Mouse (Mus musculus): Measurements from ENCODE around the gene Nde1.
"Not testable (repeated sequence)": the region's sequence is repeated elsewhere in the genome, so short reads cannot be mapped to it uniquely, and the experiment has no call there.

Nde1 gene

DNA sequence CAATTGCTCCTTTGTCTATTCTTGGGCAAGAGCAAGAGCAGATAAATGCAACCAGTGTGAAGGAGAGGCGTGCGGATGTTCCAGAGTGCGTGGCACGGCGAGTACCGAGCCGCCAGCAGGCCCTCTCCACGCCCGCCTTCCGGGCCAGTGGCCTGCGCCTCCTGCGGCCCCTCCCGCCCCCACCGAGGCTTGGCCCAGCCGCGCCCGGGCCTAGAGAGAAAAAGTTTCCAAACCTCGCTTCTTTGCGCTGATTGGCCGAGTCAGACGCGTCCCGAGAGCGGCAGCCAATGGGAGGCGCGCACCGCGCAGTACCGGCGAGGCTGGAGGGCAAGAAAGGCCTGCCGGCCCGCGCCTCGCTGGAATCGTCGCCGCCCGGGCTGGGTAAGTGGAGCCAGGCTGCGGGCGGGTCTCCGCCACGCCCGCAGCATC lies at the start of gene Nde1, which contains the start of gene Marf1:
Nde1 (plus strand) TSS at position 288 of the 429 bp plus-strand sequence.
Marf1 (minus strand) TSS at position 364 of the 429 bp plus-strand sequence.
- DNase-seq = peak; percentile 79 to 80

GRCm38 (mm10) chr16:14117299-14117698 lies 45.8 kb upstream of the Nde1 start:
- no peak for DNase-seq

- peak; percentile 74 to 83 for DNase-seq
These were observed 42.1 kb upstream of the Nde1 start for GRCm38 (mm10) chr16:14120941-14121340.

- DNase-seq = no peak
These were observed 41.5 kb upstream of the Nde1 start for GRCm38 (mm10) chr16:14121563-14121962.

- no peak for DNase-seq
These were observed 40.5 kb upstream of the Nde1 start for GRCm38 (mm10) chr16:14122586-14122985.

GRCm38 (mm10) chr16:14123901-14124300 lies 39.2 kb upstream of the Nde1 start:
- no peak for DNase-seq

- no peak for DNase-seq
These were observed 38.4 kb upstream of the Nde1 start for GRCm38 (mm10) chr16:14124709-14125108.

GRCm38 (mm10) chr16:14125253-14125652 lies 37.8 kb upstream of the Nde1 start:
- no peak for DNase-seq

GRCm38 (mm10) chr16:14128977-14129376 lies 34.1 kb upstream of the Nde1 start:
- no peak for DNase-seq

DNA sequence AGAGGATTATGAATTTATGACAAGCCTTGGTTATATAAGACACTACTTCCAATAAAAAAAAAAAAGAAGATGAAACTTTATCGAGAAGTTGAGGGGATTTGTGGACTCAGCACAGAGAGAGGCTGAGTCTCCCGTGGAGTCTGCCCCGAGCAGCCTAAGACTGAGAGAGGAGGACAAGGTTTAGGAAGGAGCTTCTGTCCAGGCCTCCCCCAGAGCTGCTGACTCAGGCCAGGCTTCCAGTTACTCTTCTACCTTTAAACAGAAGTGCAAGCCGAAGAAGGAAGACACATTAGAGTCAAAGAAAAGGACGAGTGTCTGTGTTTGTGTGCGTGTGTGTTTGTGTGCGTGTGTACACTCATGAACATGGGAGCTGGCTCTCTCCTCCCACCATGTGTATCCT lies 32.3 kb upstream of the Nde1 start:
- no peak for DNase-seq

GRCm38 (mm10) chr16:14131376-14131775 lies 31.7 kb upstream of the Nde1 start:
- no peak for DNase-seq

DNA sequence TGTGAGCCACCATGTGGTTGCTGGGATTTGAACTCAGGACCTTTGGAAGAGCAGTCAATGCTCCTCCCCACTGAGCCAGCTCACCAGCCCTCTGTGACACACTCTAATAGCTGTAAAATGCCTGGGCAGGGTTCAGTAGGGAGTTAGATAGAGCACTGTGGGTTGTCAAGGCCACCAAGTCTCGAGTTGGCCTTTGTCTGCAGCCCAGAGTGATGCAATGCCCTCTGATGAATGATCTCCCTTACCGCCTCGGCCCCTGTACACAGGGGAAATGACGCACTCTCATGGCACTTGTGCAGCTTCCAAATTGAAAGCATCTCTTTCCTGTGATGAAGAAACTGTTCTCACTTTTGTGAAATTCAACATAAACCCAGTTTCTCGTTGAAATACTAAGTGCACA lies 31.2 kb upstream of the Nde1 start:
- DNase-seq = no peak

DNA sequence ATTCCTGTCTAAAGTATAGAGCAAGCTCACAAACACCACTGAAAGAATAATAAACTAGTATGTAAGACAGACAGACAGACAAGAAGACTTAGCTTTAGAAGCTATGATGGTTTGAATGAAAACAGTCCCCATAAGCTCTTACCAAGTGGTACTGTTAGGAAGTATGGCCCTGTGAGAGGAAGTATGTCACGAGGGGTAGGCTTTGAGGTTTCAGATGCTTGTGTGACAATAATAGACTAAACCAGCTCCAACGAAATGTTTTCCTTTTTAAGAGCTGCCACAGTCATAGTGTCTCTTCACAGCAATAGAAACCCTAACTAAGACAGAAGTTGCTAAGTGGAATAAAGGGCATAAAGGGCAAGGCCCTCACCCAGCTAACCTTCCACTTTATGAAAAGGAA lies 28.1 kb upstream of the Nde1 start:
- no peak for DNase-seq

DNA sequence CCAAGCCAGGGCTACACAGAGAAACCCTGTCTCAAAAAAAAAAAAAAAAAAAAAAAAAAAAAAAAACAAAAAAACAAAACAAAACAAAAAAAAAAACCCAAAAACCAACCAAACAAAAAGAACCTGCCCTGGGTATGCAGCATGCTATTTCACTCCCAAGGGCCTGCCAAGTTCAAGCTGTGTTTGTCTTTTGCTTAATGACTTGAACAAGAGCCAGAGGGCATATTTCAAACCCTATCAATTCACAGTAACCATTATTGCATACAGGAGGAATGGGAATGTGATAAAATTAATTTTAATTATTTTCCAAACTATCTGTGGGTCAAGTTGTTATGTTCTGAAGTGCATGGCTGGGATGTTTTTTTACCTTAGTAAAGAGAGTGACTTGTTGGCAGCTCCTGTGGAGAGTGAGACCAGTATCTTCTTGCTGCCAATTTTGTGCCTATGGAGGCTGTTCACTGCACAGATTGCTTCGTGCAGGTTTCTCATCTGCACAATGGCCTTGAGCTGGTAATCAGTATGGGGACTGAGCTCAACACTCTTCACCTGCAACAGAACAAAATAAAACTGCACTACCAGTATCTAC lies 25.0 kb upstream of the Nde1 start:
- DNase-seq = peak; percentile 22 to 35

GRCm38 (mm10) chr16:14139106-14139505 lies 24.0 kb upstream of the Nde1 start:
- DNase-seq = no peak

DNA sequence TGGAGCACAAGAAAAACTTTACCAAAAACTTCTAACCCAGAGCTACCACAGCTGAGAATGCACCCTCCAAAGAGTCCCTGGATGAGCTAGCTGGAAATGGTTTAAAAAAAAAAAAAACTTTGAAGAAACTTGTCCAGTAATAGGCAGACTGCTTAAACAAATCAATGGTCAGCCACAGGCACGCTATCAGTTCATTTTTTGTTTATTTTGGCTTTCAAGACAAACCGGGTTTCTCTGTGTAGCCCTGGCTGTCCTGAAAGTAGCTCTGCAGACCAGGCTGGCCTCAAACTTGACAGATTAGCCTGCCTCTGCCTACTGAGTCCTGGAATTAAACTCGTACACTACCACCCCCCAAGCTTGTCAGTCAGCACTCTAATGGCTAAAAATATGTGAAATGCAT lies 19.8 kb upstream of the Nde1 start:
- no peak for DNase-seq

DNA sequence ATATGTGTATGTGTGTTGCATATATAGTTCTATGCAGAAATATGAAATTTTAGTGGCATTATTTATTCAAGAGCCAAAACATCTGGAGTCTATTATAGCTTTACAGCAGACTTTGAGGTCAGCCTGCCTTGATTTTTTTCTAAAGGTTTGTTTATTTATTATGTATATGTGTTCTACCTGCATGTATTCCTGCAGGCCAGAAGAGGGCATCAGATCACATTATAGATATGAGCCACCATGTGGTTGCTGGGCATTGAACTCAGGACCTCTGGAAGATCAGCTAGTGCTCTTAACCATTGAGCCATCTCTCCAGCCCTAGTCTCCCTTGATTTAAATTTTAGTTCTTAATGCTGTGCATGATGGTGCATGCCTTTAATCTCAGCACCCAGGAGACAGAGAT lies 15.4 kb upstream of the Nde1 start:
- no peak for DNase-seq

DNA sequence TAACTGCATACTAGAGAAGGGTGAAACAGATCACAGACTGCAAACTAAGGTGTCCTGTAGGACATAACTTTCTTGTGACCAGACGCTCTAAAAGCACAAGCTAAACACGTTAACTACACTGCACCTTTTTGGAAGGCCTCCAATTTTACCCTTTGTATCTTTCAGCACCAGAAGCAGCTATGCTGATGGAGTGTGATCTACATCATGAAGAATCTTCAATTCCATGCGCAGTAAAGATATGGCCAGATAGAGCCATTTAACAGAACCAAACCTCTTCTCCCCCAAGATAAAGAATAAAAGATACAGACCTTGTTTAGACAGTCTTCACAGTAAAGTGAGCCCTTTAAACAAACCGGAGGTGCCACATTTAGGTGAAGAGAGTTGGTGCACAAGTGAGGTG lies 11.4 kb upstream of the Nde1 start:
- DNase-seq = no peak

DNA sequence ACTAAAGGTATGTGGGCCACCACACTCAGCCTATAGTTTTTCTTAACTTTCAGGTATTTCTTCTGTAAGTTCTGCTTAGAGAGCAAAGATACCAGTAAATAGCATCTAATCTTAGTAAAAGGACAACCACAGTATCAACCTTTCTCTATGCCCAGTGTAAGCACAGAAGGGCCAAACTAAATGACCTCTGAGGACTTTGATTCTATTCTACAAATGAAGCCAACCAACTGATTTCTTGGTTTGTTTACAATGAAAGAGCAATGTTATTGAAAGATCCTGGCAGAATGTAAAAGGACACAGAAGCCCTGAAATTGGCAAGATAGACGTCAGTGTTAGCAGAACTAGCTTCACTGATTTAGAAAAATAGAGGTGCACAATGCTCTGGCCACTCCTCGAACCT lies 7.4 kb upstream of the Nde1 start:
- not testable (repeated sequence) for DNase-seq

DNA sequence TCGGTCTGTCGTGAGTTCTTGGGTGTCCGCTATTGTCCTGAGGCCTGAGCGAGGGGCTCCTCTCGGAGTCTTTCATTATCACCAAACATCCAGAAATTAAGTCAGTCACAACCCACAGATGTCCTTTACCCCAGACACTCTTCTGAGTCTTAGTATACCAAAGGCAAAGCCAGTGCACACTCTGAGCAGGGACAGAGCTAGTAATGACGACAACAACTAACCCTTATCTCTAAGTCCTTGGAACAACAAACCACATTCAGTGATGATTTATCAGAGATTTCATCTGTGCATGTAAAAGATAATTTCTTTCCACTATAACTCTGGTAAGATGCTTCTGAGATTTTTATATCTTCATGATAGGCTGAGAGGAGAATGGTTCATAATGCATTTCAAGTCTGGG lies 6.8 kb upstream of the Nde1 start:
- no peak for DNase-seq

DNA sequence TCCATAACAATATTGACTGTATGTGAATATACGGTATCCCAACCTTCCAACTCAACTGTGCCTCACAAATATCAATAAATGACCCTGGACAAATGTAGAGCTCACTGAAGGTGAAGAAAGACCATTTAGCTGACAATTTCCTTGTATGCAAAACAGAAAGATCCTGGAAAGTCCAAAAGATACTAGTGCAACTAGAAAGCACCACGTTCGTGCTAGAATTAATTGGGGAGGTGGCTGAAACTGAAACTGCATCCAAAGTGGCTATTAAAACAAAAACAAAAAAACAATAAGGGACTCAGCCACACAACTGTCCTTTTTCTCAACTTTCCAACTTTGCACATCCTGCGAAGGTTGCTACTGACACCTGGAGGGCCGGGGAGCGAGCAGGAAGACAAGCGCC lies 4.5 kb upstream of the Nde1 start:
- no peak for DNase-seq

DNA sequence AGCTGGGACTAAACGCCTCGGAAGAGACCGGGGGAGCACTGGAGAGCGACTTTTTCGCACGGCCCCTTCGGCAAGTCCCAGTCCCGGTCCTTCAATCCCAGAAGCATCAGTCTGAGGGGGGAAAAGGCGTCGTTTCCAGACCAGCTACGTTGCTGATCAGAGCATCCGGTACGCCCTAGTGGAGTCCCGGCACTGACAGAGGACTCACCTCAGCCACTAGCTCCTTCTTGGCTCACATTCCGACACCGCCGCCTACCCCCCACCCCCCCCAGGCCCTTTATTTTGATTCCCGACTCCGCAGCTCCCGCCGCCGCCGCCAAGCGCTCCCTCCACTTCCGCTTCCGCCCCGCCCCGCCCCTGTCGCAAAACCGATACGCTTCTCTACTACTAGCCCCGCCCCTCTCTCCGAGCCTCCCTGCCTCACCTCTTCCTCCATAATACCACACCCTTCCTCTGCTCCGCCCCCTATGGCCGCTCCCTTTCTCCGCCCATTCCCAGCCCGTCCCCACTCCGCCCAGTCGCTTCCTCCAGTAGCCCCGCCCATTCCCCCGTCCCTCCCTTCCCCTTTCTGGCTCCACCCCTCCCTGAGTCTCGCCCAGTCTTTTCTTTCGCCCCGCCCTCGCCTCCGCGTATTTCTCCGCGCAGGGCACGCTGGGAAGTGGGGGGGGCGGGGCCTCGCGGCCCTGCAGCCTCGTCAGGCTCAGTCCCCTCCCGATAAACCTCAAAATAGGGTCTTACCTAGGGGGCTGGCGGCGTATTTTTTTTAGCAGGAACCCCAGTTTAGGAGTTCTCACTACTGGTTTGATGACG lies 3.9 kb upstream of the Nde1 start:
- DNase-seq = peak; percentile 97 to 100

- peak; percentile 84 to 85 for DNase-seq
These were observed 3.3 kb upstream of the Nde1 start for GRCm38 (mm10) chr16:14159746-14160131.

DNA sequence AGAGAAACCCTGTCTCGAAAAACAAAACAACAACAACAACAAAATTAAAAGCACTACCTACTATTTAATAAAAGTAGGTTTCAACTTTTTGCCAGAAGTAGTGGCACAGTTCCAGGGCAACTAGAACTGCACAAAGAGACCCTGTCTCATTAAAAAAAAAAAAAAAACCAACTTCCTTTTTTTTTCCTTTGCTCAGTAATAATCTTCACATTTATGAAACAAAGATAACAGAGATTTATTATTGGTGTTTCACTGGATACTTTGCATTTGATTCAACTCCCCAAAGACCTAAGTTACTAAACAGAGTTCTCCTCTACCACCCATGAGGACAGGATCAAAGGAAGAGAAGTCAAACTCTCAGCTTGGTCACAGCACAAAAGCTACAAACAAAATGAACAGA lies 2.1 kb upstream of the Nde1 start:
- DNase-seq = no peak

GRCm38 (mm10) chr16:14163731-14164130 lies 656 bp downstream of the Nde1 start:
- no peak for DNase-seq
